Mouse (Mus musculus): Measurements from ENCODE around the gene Stip1. TPM values are rescaled to one million over a fixed set of nuclear protein-coding genes. Genes with fewer than 3 reads are reported as not detected.

Gene Stip1
- polyA plus RNA-seq, 2 experiments = 170 to 205 TPM

GRCm38 (mm10) chr19:6985300-6985699 is 54.5 kb downstream of the Stip1 start:
- WGBS = 79% methylated on average over 19 of the region's 19 CpGs
- TF ChIP-seq POLR2A (IDR thresholded peaks at IDR 0.05; ENCODE audit: borderline replicate concordance, extremely low read depth, insufficient read depth, insufficient read length) = no peak
- Histone ChIP-seq H3K9me3 (ENCODE audit: control insufficient read depth, low read length) (no peaks in the 10 kb centered on the region), H3K4me1 (ENCODE audit: control insufficient read depth, insufficient read depth, low read length) (peaks cover 17% of the 10 kb centered on the region), H3K9ac (ENCODE audit: low read depth, low read length, severe bottlenecking) (no peak overlapping the region), H3K36me3 (ENCODE audit: control insufficient read depth, insufficient read depth, low read length) (peaks cover 31% of the 10 kb centered on the region), H3K4me2 (replicated peaks; ENCODE audit: low read depth, low read length, severe bottlenecking) (no peak overlapping the region), H3K4me3 (replicated peaks; ENCODE audit: low read length) (no peak overlapping the region), H3K27me3 (ENCODE audit: control insufficient read depth, insufficient read depth, low read length) (no peaks in the 10 kb centered on the region), H3K27ac (replicated peaks; ENCODE audit: low read depth, low read length) (no peak overlapping the region)
- no peak for ATAC-seq (ENCODE audit: low FRiP score, low read depth)
- no peak for DNase-seq (ENCODE audit: low spot score)

DNA sequence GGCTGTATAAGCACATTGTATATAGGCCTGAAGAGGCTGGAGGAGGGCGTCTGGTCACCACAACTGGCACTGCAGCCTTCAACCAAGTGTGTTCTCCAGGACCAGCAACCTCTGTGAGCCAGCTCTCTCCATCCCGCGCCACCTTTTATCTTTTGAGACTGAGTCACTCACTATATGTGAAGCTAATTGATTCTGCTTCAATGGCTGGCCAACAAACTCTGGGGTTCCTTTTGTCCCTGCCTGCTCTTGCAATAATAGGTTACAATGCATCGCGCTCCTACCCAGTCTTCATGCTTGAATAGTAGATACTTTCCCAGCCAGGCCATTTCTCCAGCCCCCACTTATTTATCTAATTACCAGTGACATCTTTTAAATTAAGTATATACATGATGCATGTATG is 56.1 kb downstream of the Stip1 start:
- Histone ChIP-seq H3K36me3 (ENCODE audit: control insufficient read depth, insufficient read depth, low read length) (peaks cover 31% of the 10 kb centered on the region), H3K4me1 (ENCODE audit: control insufficient read depth, insufficient read depth, low read length) (peaks cover 24% of the 10 kb centered on the region), H3K27me3 (ENCODE audit: control insufficient read depth, insufficient read depth, low read length) (no peaks in the 10 kb centered on the region), H3K27ac (replicated peaks; ENCODE audit: low read depth, low read length) (no peak overlapping the region), H3K4me2 (replicated peaks; ENCODE audit: low read depth, low read length, severe bottlenecking) (no peak overlapping the region), H3K9ac (ENCODE audit: low read depth, low read length, severe bottlenecking) (no peak overlapping the region), H3K9me3 (ENCODE audit: control insufficient read depth, low read length) (no peaks in the 10 kb centered on the region), H3K4me3 (replicated peaks; ENCODE audit: low read length) (no peak overlapping the region)
- no peak for ATAC-seq (ENCODE audit: low FRiP score, low read depth)
- DNase-seq (ENCODE audit: low spot score) = no peak
- WGBS = 99% methylated on average over 5 of the region's 5 CpGs
- no peak for TF ChIP-seq POLR2A (IDR thresholded peaks at IDR 0.05; ENCODE audit: borderline replicate concordance, extremely low read depth, insufficient read depth, insufficient read length)

- Histone ChIP-seq H3K4me3 (replicated peaks; ENCODE audit: low read length) (no peak overlapping the region), H3K4me1 (ENCODE audit: control insufficient read depth, insufficient read depth, low read length) (peaks cover 25% of the 10 kb centered on the region), H3K27me3 (ENCODE audit: control insufficient read depth, insufficient read depth, low read length) (no peaks in the 10 kb centered on the region), H3K9me3 (ENCODE audit: control insufficient read depth, low read length) (no peaks in the 10 kb centered on the region), H3K36me3 (ENCODE audit: control insufficient read depth, insufficient read depth, low read length) (peaks cover 45% of the 10 kb centered on the region), H3K27ac (replicated peaks; ENCODE audit: low read depth, low read length) (no peak overlapping the region), H3K9ac (ENCODE audit: low read depth, low read length, severe bottlenecking) (no peak overlapping the region), H3K4me2 (replicated peaks; ENCODE audit: low read depth, low read length, severe bottlenecking) (peak overlapping the region; percentile 68; the same call in 1 of the 2 replicates)
- DNase-seq (ENCODE audit: low spot score) (no peak), ATAC-seq (ENCODE audit: low FRiP score, low read depth) (no peak)
- no peak for TF ChIP-seq POLR2A (IDR thresholded peaks at IDR 0.05; ENCODE audit: borderline replicate concordance, extremely low read depth, insufficient read depth, insufficient read length)
- WGBS = 91% methylated on average over 4 of the region's 4 CpGs
Measured at GRCm38 (mm10) chr19:6981465-6981864, 58.3 kb downstream of the Stip1 start.

DNA sequence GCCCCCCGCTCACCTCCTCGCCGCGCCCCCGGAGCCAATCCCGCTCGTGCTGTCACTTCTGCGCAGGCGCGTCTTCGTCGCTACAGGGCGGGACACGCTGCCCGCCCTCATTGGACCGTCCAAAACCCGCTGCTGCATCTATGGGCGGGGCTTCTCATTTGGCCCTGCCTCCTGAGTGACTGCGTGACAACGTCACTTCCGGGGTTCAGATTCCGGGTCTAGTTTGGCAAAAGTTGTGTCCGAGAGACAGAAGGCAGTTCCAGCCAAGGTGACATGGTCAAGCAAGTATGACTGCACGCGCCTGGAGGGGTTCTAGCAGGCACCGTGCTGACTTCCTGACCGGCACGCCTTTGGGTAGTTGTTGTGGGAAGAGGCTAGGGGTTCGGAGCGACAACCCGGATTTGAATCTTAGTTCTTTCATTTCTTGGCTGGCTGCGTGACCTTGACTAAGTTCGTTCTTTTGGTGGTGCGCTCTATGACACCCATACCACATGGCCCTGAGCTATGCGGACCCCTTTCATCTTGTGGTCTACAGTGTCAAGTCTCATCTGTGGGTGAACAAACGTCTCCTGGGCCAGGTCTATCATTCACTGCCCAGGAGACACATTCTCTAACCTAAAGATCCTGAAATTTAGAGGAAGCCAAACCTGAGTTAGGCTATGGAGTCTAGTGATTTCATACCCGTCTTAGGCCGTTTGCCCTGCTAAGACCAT is 59.2 kb downstream of the Stip1 start, which contains the start of gene Fkbp2:
Gene Fkbp2, minus strand, starts transcription at position 121 of the 713 bp plus-strand sequence.
- H3K4me3 ChIP-seq (replicated peaks; ENCODE audit: low read length) = peak within 1 kb of the TSS; percentile 69
- peaks cover 45% of the 10 kb centered on the region for H3K36me3 ChIP-seq (ENCODE audit: control insufficient read depth, insufficient read depth, low read length)
- ATAC-seq (ENCODE audit: low FRiP score, low read depth) = peak; percentile 89

GRCm38 (mm10) chr19:6979486-6980380 is 60.0 kb downstream of the Stip1 start:
- H3K9ac ChIP-seq (ENCODE audit: low read depth, low read length, severe bottlenecking) = peak overlapping the region; percentile 79
- peak; percentile 90 for ATAC-seq (ENCODE audit: low FRiP score, low read depth)
- TF ChIP-seq POLR2A (IDR thresholded peaks at IDR 0.05; ENCODE audit: borderline replicate concordance, extremely low read depth, insufficient read depth, insufficient read length) = peak; percentile 71; the same call in 1 of the 2 replicates
- H3K36me3 ChIP-seq (ENCODE audit: control insufficient read depth, insufficient read depth, low read length) = peaks cover 38% of the 10 kb centered on the region
- peak; percentile 100 for DNase-seq (ENCODE audit: low spot score)
- H3K4me3 ChIP-seq (replicated peaks; ENCODE audit: low read length) = peak overlapping the region; percentile 69
- peaks cover 21% of the 10 kb centered on the region for H3K4me1 ChIP-seq (ENCODE audit: control insufficient read depth, insufficient read depth, low read length)
- H3K27ac ChIP-seq (replicated peaks; ENCODE audit: low read depth, low read length) = peak overlapping the region; percentile 91
- H3K9me3 ChIP-seq (ENCODE audit: control insufficient read depth, low read length) = no peaks in the 10 kb centered on the region
- under 1% methylated on average over 48 of the region's 59 CpGs for WGBS
- H3K4me2 ChIP-seq (replicated peaks; ENCODE audit: low read depth, low read length, severe bottlenecking) = peak overlapping the region; percentile 68
- H3K27me3 ChIP-seq (ENCODE audit: control insufficient read depth, insufficient read depth, low read length) = no peaks in the 10 kb centered on the region

More for the DNA sequence above, 59.2 kb downstream of the Stip1 start, which contains the start of gene Fkbp2:
- Histone ChIP-seq H3K27ac (replicated peaks; ENCODE audit: low read depth, low read length) (peak within 1 kb of the TSS; percentile 91), H3K9ac (ENCODE audit: low read depth, low read length, severe bottlenecking) (peak within 1 kb of the TSS; percentile 79), H3K4me2 (replicated peaks; ENCODE audit: low read depth, low read length, severe bottlenecking) (peak within 1 kb of the TSS; percentile 68), H3K9me3 (ENCODE audit: control insufficient read depth, low read length) (no peaks in the 10 kb centered on the region), H3K27me3 (ENCODE audit: control insufficient read depth, insufficient read depth, low read length) (no peaks in the 10 kb centered on the region), H3K4me1 (ENCODE audit: control insufficient read depth, insufficient read depth, low read length) (peaks cover 21% of the 10 kb centered on the region)
- DNase-seq (ENCODE audit: low spot score) = peak; percentile 99
- 2% methylated on average over 38 of the region's 38 CpGs for WGBS
- peak; percentile 13; the same call in 1 of the 2 replicates for TF ChIP-seq POLR2A (IDR thresholded peaks at IDR 0.05; ENCODE audit: borderline replicate concordance, extremely low read depth, insufficient read depth, insufficient read length)

All from limb, embryonic 14.5 days (tissue).